Mouse (Mus musculus) C2C12 (cell line): ENCODE data around the gene Cct7. TPM values are rescaled to one million over a fixed set of nuclear protein-coding genes. Genes with fewer than 3 reads are reported as not detected.

Source experiments
- H3K27me3 ChIP-seq: one replicate; pipeline ENCODE4 v1.6.1; 2011; ENCODE audit not compliant: control insufficient read depth, insufficient read depth, insufficient read length
- H3K36me3 ChIP-seq: one replicate; pipeline ENCODE4 v1.6.1; 2011; ENCODE audit not compliant: control insufficient read depth, insufficient read depth
- H3K4me3 ChIP-seq: one replicate; pipeline ENCODE4 v1.5.1; 2011; ENCODE audit warnings: mild to moderate bottlenecking, control low read depth; ENCODE audit not compliant: poor library complexity, insufficient read depth, severe bottlenecking
- H3K79me2 ChIP-seq: one replicate; pipeline ENCODE4 v1.6.1; 2011; ENCODE audit not compliant: control insufficient read depth, insufficient read depth
- H3K79me3 ChIP-seq: one replicate; pipeline ENCODE4 v1.6.1; 2011; ENCODE audit warnings: low read depth, control low read depth
- H3ac ChIP-seq: one replicate; pipeline ENCODE3; 2011; ENCODE audit warnings: low read depth; ENCODE audit not compliant: control insufficient read depth, insufficient read length
- CEBPB ChIP-seq: IDR thresholded peaks from one replicate; pipeline ENCODE4 v1.6.1; 2011; ENCODE audit warnings: low read depth, mild to moderate bottlenecking, control low read depth, moderate library complexity
- CTCF ChIP-seq: IDR thresholded peaks from one replicate; pipeline ENCODE4 v1.5.1; 2011; ENCODE audit not compliant: control insufficient read depth, insufficient read depth, insufficient read length
- FOSL1 ChIP-seq: IDR thresholded peaks from one replicate; pipeline ENCODE4 v1.8.0; 2011; ENCODE audit warnings: mild to moderate bottlenecking, low read length; ENCODE audit not compliant: poor library complexity, insufficient read depth, severe bottlenecking
- MAX ChIP-seq: IDR thresholded peaks from one replicate; pipeline ENCODE4 v1.6.1; 2011; ENCODE audit warnings: mild to moderate bottlenecking, control low read depth
- MYOD1 ChIP-seq: IDR thresholded peaks from one replicate; pipeline ENCODE4 v1.6.1; 2011; ENCODE audit warnings: low read depth; ENCODE audit not compliant: control insufficient read depth, insufficient read length
- MYOG ChIP-seq: IDR thresholded peaks from one replicate; pipeline ENCODE4 v1.6.1; 2011; ENCODE audit not compliant: control insufficient read depth, insufficient read length; ENCODE audit errors: extremely low read depth
- USF1 ChIP-seq: IDR thresholded peaks from one replicate; pipeline ENCODE4 v1.6.1; 2011; ENCODE audit warnings: low read depth, mild to moderate bottlenecking, control low read depth, moderate library complexity
- polyA plus RNA-seq: library from polyadenylated mRNA; unstranded; fragments of >200 nt; fragmentation: generic; extraction: Trizol; gene quantifications from one replicate; pipeline ENCODE4 v1.2.1, GENCODE M21; 2012; ENCODE audit warnings: missing spikeins

Gene Cct7
- polyA plus RNA-seq, 1 experiment = 531 TPM

DNA sequence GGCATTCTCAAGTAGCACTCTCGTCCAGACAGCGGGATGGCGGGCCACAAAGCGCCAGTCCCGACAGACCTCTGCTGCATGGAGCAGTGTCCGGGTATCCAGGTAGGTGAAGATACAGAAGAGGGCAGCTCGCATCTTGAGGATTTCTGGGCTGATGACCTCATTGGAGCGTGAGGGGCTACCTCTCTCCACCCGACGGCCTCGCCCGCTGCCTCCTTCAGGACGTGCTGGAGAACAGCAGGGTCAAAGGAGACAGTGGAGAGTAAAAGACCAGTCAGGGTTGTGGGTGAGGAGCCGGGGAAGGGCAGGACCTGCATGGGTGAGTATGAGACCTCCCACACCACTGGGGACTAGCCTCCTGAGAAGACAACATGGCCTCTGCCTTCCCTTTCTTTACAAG is 27.1 kb downstream of the Cct7 start:
- Histone ChIP-seq H3K36me3 (no peaks in the 10 kb centered on the region), H3K79me3 (no peaks in the 10 kb centered on the region), H3K4me3 (no peak overlapping the region), H3ac (no peak overlapping the region), H3K27me3 (peaks cover 41% of the 10 kb centered on the region), H3K79me2 (no peaks in the 10 kb centered on the region)
- no peak for TF ChIP-seq MAX
- no peak for TF ChIP-seq CEBPB
- TF ChIP-seq MYOG = no peak
- TF ChIP-seq MYOD1 = no peak
- no peak for TF ChIP-seq FOSL1
- TF ChIP-seq USF1 = no peak
- TF ChIP-seq CTCF = no peak

GRCm38 (mm10) chr6:85479979-85480378 is 28.7 kb downstream of the Cct7 start:
- no peak overlapping the region for H3K4me3 ChIP-seq
- no peaks in the 10 kb centered on the region for H3K79me3 ChIP-seq
- TF ChIP-seq CEBPB (no peak), USF1 (no peak), CTCF (no peak), FOSL1 (no peak), MAX (no peak), MYOG (no peak), MYOD1 (no peak)
- H3K79me2 ChIP-seq = no peaks in the 10 kb centered on the region
- H3K36me3 ChIP-seq = no peaks in the 10 kb centered on the region
- peaks cover 56% of the 10 kb centered on the region for H3K27me3 ChIP-seq
- no peak overlapping the region for H3ac ChIP-seq

DNA sequence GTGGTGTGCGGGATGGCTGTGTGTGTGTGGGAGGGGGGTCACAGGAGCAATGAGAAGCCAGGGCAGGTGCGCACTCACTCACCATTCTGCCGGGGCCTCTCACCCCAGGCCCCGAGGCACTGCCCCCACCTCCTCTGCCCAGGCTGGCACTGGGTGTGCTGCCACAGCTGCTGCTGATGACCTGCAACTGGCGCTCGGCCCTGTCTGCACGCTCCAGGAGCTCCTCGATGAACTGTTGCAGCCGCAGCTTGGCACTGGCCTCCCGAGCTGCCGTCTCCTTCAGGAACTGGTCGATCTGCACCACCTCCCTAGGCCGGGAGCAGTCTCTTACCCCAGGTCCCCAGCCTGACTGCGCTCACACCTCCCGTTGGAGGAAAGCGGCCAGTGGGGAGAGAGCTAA is 29.4 kb downstream of the Cct7 start:
- no peak overlapping the region for H3K4me3 ChIP-seq
- no peak overlapping the region for H3ac ChIP-seq
- TF ChIP-seq MYOG (no peak), MAX (no peak), CEBPB (no peak), MYOD1 (no peak), USF1 (no peak), CTCF (no peak), FOSL1 (no peak)
- H3K79me2 ChIP-seq = no peaks in the 10 kb centered on the region
- no peaks in the 10 kb centered on the region for H3K36me3 ChIP-seq
- H3K79me3 ChIP-seq = no peaks in the 10 kb centered on the region
- H3K27me3 ChIP-seq = peaks cover 59% of the 10 kb centered on the region

DNA sequence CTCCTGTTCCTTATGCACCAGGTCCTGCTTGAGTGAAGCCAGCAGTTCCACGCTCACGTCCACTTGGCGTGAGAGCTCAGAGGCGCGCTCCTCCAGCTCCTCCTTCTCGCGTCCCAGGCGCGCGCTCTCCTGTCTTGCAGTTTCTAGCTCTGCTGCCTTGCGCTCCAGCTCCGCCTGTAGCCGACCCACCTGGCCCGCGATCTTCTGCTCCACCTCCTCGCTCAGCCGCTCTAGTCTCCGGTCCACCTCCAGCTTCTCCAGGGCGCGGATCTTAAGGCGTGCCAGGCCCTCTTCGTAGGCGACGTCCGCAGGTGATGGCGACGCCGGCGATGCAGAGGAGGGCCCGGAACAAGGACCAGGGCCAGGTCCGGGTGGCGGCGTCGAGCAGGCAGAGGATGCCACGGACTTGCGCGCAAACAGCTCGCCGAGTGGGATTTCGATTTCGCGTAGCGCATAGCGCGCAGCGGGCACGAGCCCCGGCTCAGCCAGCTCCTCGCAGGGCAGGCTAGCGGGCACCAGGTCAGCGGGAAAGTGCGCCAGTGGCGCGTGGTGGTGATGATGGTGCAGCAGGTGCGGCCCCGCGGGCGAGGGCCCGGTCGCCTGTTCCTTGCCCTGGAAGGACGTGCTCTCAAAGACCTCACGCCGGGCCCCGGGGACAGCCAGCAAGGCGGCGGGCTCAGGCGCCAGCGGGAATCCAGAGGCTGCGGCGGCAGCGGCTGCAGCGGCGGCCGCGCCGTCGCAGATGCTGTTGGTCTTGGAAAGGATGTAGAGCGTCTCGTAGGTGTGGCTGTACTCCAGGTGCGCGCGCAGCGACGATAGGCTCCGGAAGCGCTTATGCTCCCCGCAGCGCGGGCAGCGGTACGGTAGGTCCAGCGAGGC is 32.8 kb downstream of the Cct7 start:
- TF ChIP-seq CEBPB (no peak), MYOG (no peak), USF1 (no peak), CTCF (no peak), FOSL1 (no peak), MYOD1 (no peak), MAX (no peak)
- H3K79me2 ChIP-seq = no peaks in the 10 kb centered on the region
- H3K79me3 ChIP-seq = no peaks in the 10 kb centered on the region
- H3K4me3 ChIP-seq = no peak overlapping the region
- H3K36me3 ChIP-seq = no peaks in the 10 kb centered on the region
- H3ac ChIP-seq = no peak overlapping the region
- H3K27me3 ChIP-seq = peaks cover 56% of the 10 kb centered on the region

DNA sequence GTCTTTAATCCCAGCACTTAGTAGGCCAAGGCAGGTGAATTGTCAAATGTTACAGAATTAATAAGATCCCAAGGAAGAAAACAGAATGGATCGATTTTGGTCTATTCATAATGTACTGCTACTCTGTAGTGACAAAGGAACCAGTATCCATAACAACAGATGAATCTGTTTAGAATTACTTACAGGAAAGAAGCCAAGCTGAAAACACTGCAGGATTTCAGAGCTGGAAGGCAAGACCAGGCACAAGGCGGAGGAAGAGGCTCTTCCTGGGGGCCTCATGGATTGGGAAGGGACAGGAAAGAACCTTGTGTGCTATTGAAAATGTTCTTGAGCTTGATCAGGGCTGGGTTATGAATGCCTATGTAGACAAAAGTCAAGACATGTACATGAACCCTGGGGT is 34.4 kb downstream of the Cct7 start:
- peaks cover 53% of the 10 kb centered on the region for H3K27me3 ChIP-seq
- no peak overlapping the region for H3ac ChIP-seq

More for the DNA sequence above, 34.4 kb downstream of the Cct7 start:
- no peaks in the 10 kb centered on the region for H3K79me2 ChIP-seq
- no peak overlapping the region for H3K4me3 ChIP-seq
- H3K36me3 ChIP-seq = no peaks in the 10 kb centered on the region
- no peak for TF ChIP-seq CTCF
- TF ChIP-seq FOSL1 = no peak
- TF ChIP-seq MAX = no peak
- TF ChIP-seq USF1 = no peak
- TF ChIP-seq MYOG = no peak
- no peak for TF ChIP-seq CEBPB
- no peak for TF ChIP-seq MYOD1
- H3K79me3 ChIP-seq = no peaks in the 10 kb centered on the region
